Mouse (Mus musculus): ENCODE results near the gene Samd4b. TPM values are rescaled to one million over a fixed set of nuclear protein-coding genes. Genes with fewer than 3 reads are reported as not detected.

Gene Samd4b
- total RNA-seq, 2 experiments from 2014 or later: 13.0 to 13.1 TPM

DNA sequence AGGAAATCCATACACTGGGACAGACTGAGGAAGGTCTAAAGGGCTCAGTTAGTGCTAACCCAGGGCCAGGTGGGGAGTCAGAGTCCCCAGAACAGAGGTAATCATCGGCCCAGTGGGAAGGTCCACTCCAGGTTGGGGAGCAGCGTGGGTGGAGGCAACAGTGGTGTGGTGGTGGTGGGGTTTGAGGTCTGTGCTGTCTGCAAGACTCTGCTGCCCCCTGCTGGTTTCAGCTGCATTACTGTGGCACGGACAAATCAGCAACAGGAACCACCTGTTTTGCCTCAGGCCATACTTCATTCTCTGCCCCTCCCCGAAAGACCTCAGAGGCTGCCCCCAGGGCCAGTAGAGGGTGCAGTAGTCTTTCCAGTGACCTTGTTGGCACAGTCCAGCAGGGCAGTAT is 211.5 kb downstream of the Samd4b start:
- intact Hi-C loops (cut with DNase I): loop anchor here (1.0 kb wide), 1 partner anchor 13 kb away; no protein-coding TSS in a partner anchor
- TF ChIP-seq CTCF (IDR thresholded peaks at IDR 0.05): peak; percentile 83
- peak; percentile 93 for DNase-seq
- Histone ChIP-seq H3K4me3 (no peak overlapping the region), H3K27ac (peak overlapping the region; percentile 81)

DNA sequence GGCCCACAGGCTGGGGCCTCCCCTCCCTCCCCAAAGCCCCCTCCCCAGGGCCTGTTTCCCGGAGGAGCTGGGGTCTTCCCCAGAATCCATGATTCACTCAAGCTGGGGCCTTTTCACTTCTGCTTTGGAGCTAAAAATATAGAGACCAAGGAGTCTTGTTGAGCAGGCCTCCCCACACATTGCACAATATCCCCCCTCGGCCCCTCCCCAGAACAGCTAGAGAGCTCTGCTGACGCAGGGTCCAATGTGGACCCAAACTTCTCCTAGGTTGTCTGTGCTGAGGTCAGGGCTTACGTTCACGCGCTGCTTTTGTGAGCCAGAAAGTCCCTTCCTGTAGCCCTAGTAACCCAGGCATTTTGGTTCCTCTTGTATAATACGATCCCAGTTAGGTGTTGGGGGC is 211.9 kb downstream of the Samd4b start:
- no peak for TF ChIP-seq CTCF (IDR thresholded peaks at IDR 0.05)
- DNase-seq: peak; percentile 56
- intact Hi-C loops (cut with DNase I): loop anchor here (1.0 kb wide), 1 partner anchor 13 kb away; no protein-coding TSS in a partner anchor
- H3K4me3 ChIP-seq: no peak overlapping the region
- H3K27ac ChIP-seq: peak overlapping the region; percentile 81

DNA sequence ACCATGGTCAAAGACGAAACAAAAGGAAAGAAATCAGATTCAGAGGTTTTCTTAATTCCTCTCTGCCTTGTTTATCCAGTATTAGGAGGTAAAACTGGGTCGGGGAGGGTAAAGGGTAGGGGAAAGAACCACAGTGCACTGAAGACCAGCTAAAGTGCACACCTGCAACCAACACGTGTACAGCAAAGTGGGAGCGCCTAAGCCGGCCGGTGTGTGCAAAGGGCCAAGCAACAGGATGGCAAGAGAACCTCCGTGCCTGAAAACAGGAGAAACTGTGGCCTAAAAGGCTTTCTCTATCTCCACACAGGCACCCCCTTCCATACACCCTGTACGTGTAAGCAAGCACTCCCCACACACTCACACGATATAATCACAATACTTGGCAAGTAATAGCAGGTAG is 212.7 kb downstream of the Samd4b start:
- TF ChIP-seq CTCF (IDR thresholded peaks at IDR 0.05): no peak
- H3K27ac ChIP-seq: peak overlapping the region; percentile 81
- H3K4me3 ChIP-seq: no peak overlapping the region
- intact Hi-C loops (cut with DNase I): no loop called here
- DNase-seq: no peak

DNA sequence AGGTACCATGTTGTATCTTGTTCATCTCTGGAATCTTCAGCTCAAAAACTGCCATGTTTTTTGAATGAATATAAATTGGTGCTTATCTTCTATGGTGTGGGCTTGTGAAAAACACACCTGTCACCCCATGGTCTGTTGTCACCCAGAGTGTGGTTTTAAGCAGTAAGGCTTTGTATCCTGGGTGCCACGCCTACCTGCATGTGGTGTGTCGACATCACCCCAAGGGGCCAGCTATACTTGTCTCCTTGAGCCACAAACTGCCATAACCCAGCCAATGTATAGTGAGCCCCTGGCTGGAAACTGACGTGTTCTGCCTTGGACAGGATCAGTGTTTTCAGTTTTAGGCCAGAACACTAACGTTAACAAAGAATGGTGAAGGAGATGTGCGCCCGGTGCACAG is 213.8 kb downstream of the Samd4b start:
- no peak for TF ChIP-seq CTCF (IDR thresholded peaks at IDR 0.05)
- H3K27ac ChIP-seq: peak overlapping the region; percentile 94
- no peak for DNase-seq
- intact Hi-C loops (cut with DNase I): no loop called here
- H3K4me3 ChIP-seq: no peak overlapping the region

DNA sequence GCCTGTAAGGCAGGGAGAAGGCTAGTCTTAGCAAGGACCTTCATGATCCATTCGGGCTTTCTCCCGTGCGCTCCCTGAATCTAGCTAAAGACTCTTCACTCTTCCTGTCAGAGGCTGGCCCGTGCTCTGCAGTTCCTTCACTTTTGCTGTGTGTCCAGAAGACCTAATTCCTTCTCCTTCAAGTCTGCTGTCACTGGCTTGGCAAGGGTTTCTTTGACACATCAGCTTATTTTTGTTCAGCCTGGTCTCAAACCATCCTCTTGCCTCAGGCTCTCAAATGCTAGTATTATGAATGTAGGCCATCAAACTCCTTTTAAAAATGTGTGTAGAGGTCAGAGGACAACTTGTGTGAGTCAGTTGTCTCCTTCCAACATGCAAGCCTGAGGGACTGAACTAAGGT is 214.3 kb downstream of the Samd4b start:
- H3K27ac ChIP-seq: peak overlapping the region; percentile 94
- H3K4me3 ChIP-seq: no peak overlapping the region
- no peak for TF ChIP-seq CTCF (IDR thresholded peaks at IDR 0.05)
- DNase-seq: no peak
- intact Hi-C loops (cut with DNase I): no loop called here

DNA sequence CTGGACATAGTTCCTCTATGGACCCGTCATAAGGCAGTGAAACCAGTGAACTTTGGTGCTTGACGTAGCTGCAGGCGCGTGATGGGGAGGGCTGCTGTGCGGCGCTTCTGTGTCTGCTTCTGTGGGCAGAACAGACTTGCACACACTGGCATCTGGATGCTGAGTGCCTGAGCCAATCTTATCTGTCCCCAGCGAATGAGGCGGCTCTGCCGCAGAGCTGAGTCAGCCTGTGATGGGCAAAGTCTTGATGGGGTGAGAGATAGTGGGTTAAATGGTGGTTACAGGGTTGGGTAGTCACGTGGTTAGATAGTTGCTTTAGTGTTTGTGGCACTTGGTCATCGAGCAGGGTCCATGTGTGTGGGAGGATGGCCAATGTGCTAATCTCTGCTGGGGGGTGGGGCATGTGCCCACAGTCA is 215.0 kb downstream of the Samd4b start:
- DNase-seq: peak; percentile 66
- peak overlapping the region; percentile 91 for H3K4me3 ChIP-seq
- intact Hi-C loops (cut with DNase I): no loop called here
- TF ChIP-seq CTCF (IDR thresholded peaks at IDR 0.05): no peak
- peak overlapping the region; percentile 94 for H3K27ac ChIP-seq

DNA sequence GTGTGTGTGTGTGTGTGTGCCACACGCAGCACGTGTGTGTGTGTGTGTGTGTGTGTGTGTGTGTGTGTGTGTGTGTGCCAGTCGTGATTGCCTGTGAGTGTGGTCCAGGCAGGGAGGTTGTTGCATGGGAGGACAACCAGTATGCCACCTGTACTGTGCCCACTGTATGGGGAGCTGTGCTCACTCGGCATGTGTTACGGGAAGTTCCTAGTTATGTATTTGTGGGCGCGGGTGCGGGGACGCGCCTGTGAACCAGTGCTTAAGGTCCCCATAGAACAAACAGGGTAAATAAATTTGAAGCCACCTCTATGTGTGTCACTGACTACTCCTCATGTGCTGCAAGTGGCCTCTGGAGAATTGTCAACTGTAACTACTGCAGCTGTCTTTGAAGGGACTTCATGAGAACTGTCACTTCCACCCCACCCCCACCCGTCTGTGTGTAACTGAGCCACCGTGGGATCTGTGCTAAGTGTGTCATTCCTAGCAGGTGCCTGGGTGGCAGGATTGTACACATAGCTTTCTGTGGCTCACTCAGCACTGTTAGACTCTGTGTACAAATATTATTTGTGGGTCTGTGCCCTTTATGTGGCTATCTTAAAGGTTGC is 215.5 kb downstream of the Samd4b start:
- intact Hi-C loops (cut with DNase I): no loop called here

DNA sequence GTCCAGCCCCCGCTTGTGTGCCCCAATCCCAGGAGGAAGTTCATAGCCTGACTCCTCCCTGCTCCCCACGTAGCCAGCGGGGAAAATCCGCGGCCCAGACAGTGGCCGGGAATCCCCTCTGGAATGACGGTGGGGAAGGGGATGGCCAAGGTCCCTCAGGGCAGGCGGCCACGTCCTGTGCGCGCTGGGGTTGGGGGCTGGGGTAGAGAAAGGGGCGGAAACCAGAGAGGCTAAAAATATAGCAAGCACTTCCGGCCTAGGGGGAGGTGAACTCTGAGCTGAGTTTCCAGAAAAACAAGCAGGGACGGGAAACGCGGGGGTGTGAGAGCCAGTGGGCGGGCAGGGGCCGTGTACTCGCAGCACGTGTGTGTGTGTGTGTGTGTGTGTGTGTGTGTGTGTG is 216.0 kb downstream of the Samd4b start:
- no peak for TF ChIP-seq CTCF (IDR thresholded peaks at IDR 0.05)
- peak; percentile 91 for DNase-seq
- peak overlapping the region; percentile 94 for H3K27ac ChIP-seq
- H3K4me3 ChIP-seq: peak overlapping the region; percentile 91
- intact Hi-C loops (cut with DNase I): no loop called here

More for the DNA sequence above, 215.5 kb downstream of the Samd4b start:
- Histone ChIP-seq H3K4me3 (peak overlapping the region; percentile 91), H3K27ac (peak overlapping the region; percentile 94)
- TF ChIP-seq CTCF (IDR thresholded peaks at IDR 0.05): no peak
- DNase-seq: no peak

DNA sequence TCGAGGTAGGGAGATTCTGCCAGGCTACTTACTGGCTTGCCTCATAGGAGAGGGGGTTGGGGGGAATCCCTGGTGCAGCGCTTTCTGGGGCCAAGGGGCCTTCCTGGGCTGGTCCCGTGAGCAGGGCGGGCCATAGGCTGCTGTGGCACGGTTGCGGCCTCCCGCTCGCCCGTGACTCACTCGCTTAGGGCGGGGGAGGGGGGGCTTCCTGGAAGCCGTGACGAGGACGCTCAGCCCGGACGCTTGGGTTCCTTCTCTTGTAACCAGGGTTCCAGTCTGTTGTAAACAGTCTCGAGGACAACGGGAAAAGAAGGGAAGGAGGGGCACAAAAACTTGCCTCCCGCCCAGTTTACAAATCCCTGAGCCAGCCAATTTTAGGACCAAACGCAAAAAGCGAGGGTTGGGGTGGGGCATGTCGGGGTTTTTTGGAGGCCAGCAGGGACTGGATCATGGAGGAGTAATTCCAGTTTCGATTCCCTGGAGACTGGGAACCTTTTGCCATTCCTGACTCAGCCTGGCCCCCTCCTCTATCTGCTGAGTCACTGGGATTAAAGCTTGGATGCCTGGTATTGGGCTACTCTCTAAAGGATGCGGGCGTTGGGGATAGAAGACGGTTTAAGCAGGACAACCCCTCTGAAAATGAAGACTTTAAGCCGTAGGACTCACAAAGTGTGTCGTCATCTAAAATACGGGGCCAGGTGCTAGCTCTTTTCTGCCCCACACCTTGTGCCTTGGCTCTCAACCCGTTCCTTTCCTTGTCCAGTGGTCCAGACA is 216.7 kb downstream of the Samd4b start:
- intact Hi-C loops (cut with DNase I): no loop called here
- TF ChIP-seq CTCF (IDR thresholded peaks at IDR 0.05): no peak
- Histone ChIP-seq H3K27ac (peak overlapping the region; percentile 94), H3K4me3 (peak overlapping the region; percentile 91)
- DNase-seq: peak; percentile 90

DNA sequence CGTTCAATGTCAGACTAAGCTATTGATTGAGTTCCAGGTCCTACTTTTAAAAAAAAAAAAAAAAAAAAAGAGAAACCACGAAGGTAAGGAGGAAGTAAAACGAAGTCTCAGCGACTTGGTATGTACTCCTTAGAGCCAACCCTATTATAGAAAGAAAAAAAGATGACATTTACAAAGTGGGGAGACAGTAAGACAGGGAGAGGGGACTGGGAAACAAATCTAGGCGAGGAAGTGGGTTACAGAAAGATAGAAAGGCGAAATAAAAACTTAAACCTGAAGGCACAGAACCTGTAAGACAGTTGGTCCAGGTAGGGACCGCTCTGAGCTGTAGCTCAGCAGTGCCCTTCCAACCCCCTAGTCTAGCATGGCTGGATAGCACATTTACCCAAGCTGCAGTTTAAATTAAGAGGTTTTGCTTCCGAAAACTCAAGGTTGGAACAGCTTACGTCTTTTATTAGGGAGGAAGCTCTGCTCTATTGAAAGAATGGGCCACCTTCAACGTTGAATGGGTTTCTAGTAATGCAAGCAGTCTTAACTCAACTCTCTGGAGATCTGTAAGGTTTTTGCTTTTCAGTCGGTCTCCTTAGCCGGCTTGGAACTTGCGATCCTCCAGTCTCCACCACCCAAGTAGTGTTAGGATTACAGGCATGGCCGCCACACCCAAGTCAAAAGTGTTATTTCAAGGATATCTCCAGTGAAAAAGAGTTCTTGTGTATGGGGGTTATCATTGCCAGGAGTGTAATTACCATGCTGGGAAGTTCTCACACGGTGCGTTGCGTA is 217.5 kb downstream of the Samd4b start, which contains the start of gene Zfp36:
Zfp36 (minus strand) TSS at position 17 of the 780 bp plus-strand sequence.
- peak within 1 kb of the TSS; percentile 94 for H3K27ac ChIP-seq
- peak within 1 kb of the TSS; percentile 91 for H3K4me3 ChIP-seq
- DNase-seq: no peak
- no peak for TF ChIP-seq CTCF (IDR thresholded peaks at IDR 0.05)
- intact Hi-C loops (cut with DNase I): no loop called here

DNA sequence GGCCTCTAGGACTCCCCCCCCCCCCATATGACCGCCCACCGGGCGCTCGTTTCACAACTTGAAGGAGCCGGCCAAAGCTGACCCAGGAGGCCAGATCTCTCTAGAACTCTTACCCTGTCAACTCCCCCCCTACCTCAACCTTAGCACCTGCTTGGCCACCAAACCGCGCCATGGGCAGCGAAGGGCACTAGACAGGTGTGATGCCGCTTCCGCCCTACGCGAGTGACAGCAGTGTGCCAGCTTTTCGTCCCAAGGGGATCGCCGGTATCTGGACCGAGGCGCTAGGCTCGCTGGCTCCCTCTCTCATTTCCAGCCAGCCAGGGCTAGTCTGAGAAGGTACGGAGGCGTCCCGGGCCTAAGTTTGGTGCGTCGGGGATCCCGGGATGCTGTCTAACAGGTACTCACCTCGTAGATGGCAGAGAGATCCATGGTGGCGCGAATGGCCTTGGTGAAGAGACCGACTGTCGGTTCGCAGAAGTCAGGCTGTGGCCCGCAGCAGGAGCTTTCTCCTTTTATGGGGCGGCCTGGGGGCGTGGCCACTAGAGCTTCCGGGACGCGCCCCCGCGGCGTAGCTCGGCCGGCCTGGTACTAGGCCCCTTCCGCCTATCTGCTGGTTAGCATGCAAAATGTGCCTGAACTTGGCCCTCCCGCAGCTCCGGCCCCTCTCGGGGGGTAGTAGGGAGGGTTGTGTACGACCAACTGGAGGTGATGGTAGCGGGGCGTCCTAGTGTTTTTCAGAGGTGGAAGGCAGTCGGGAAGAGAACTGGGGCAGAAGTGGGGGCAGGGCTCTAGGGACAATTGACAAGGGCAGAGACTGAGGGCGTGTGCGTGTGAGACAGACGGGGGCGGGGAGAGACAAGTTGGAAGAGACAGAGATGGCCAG is 218.9 kb downstream of the Samd4b start:
- TF ChIP-seq CTCF (IDR thresholded peaks at IDR 0.05): no peak
- peak overlapping the region; percentile 91 for H3K4me3 ChIP-seq
- peak overlapping the region; percentile 94 for H3K27ac ChIP-seq
- peak; percentile 98 for DNase-seq
- intact Hi-C loops (cut with DNase I): no loop called here
